Mouse (Mus musculus): ENCODE measurements around the gene Gli1. TPM values are rescaled to one million over a fixed set of nuclear protein-coding genes. Genes with fewer than 3 reads are reported as not detected.

The Gli1 gene
- total and polyA plus RNA-seq, 3 experiments: 0.10 to 0.42 TPM; not detected in 1

- in situ Hi-C loops (cut with MboI; ENCODE audit: low pct_ligation_motif_present, low pct_unique_long_range_greater_than_20kb, low sequenced_read_pairs) (no loop called here), dilution Hi-C loops (cut with MboI; ENCODE audit: extremely low pct_ligation_motif_present, extremely low pct_unique_long_range_greater_than_20kb, low sequenced_read_pairs) (no loop called here)
- Histone ChIP-seq H3K27me3 (replicated peaks) (no peaks in the 10 kb centered on the region), H3K79me2 (replicated peaks; ENCODE audit: control insufficient read depth, extremely low read depth, insufficient read depth, poor library complexity, severe bottlenecking) (peaks cover 19% of the 10 kb centered on the region), H3K36me3 (replicated peaks in 1 of 2; ENCODE audit: control insufficient read depth in 1 of 2, insufficient read depth in 1 of 2, low read length in 1 of 2) (peaks cover 30 to 32% of the 10 kb centered on the region in 2 experiments), H3K27ac (ENCODE audit: insufficient read depth, low read depth) (peak within 1 kb of the TSS; percentile 91), H3K4me2 (ENCODE audit: insufficient read depth, low read depth, poor library complexity, severe bottlenecking) (peak within 1 kb of the TSS; percentile 74), H3K4me1 (ENCODE audit: control insufficient read depth in 1 of 2, insufficient read depth in 2 of 2) (peaks cover 5 to 17% of the 10 kb centered on the region in 2 experiments), H3K4me3 (replicated peaks in 1 of 3; ENCODE audit: low read depth in 2 of 3, low read length in 2 of 3, poor library complexity in 1 of 3) (peak within 1 kb of the TSS; percentile 80 to 97 (median 83)), H3K9ac (ENCODE audit: insufficient read depth, low read depth) (peak within 1 kb of the TSS; percentile 93), H3K9me3 (replicated peaks; ENCODE audit: low read length) (no peaks in the 10 kb centered on the region)
- DNase-seq (ENCODE audit: extremely low read depth): peak; percentile 97
- TF ChIP-seq BHLHE40 (IDR thresholded peaks at IDR 0.05; ENCODE audit: low read depth, low read length) (peak; percentile 50), POLR2AphosphoS2 (IDR thresholded peaks at IDR 0.05; ENCODE audit: low read depth, low read length) (peak; percentile 49; the same call in 1 of the 2 replicates), JUN (IDR thresholded peaks at IDR 0.05; ENCODE audit: insufficient read depth, low read depth, low read length) (no peak), NELFE (IDR thresholded peaks at IDR 0.05; ENCODE audit: low read depth, low read length) (peak; percentile 69), ZKSCAN1 (IDR thresholded peaks at IDR 0.05; ENCODE audit: borderline replicate concordance, low read depth, low read length) (no peak), ELF1 (IDR thresholded peaks at IDR 0.05; ENCODE audit: low read depth, low read length) (peak; percentile 96), JUND (conservative IDR thresholded peaks at IDR 0.05; ENCODE audit: low read depth, low read length) (no peak), ZMIZ1 (IDR thresholded peaks at IDR 0.05; ENCODE audit: low read depth, low read length) (peak; percentile 84), E2F4 (IDR thresholded peaks at IDR 0.05; ENCODE audit: insufficient replicate concordance, low read depth, low read length) (no peak; the same call in 1 of the 2 replicates), ETS1 (conservative IDR thresholded peaks at IDR 0.05; ENCODE audit: low read depth, low read length) (peak; percentile 45), CHD2 (IDR thresholded peaks at IDR 0.05; ENCODE audit: low read length) (peak; percentile 12; the same call in 1 of the 2 replicates), NRF1 (IDR thresholded peaks at IDR 0.05; ENCODE audit: low read depth, low read length) (peak; percentile 47), HCFC1 (IDR thresholded peaks at IDR 0.05; ENCODE audit: low read depth, low read length) (peak; percentile 95), MAFK (IDR thresholded peaks at IDR 0.05; ENCODE audit: insufficient replicate concordance, low read length) (0 out of 2 replicates have a peak, but pooled peaks have one; percentile 56), SIN3A (IDR thresholded peaks at IDR 0.05; ENCODE audit: low read length) (peak; percentile 93), SMC3 (IDR thresholded peaks at IDR 0.05; ENCODE audit: low read depth, low read length) (no peak), RAD21 (IDR thresholded peaks at IDR 0.05; ENCODE audit: low read depth, low read length) (no peak), GABPA (IDR thresholded peaks at IDR 0.05; ENCODE audit: insufficient replicate concordance, low read depth, low read length) (peak; percentile 66; the same call in 1 of the 2 replicates), ZNF384 (IDR thresholded peaks at IDR 0.05; ENCODE audit: low read depth, low read length) (no peak), IRF4 (IDR thresholded peaks at IDR 0.05; ENCODE audit: low read depth, low read length) (peak; percentile 77), KAT2A (IDR thresholded peaks at IDR 0.05; ENCODE audit: insufficient replicate concordance, low read length) (peak; percentile 92), RCOR1 (conservative IDR thresholded peaks at IDR 0.05; ENCODE audit: low read depth, low read length) (no peak), EP300 (IDR thresholded peaks at IDR 0.05; ENCODE audit: low read length) (no peak), MYC (IDR thresholded peaks at IDR 0.05; ENCODE audit: low read depth, low read length) (peak; percentile 69; the same call in 1 of the 2 replicates), USF1 (IDR thresholded peaks at IDR 0.05; ENCODE audit: low read depth, low read length) (no peak; the same call in 1 of the 2 replicates), MAX (IDR thresholded peaks at IDR 0.05; ENCODE audit: low read length) (peak; percentile 90), MAZ (IDR thresholded peaks at IDR 0.05; ENCODE audit: low read depth, low read length) (peak; percentile 9; the same call in 1 of the 2 replicates), USF2 (conservative IDR thresholded peaks at IDR 0.05; ENCODE audit: low read depth, low read length) (no peak; the same call in 1 of the 2 replicates), TCF12 (IDR thresholded peaks at IDR 0.05; ENCODE audit: low read depth, low read length) (peak; percentile 72), POLR2A (IDR thresholded peaks at IDR 0.05; ENCODE audit: low read depth, low read length) (peak; percentile 82), PAX5 (IDR thresholded peaks at IDR 0.05; ENCODE audit: low read length) (no peak), TBP (conservative IDR thresholded peaks at IDR 0.05; ENCODE audit: low read depth, low read length) (0 out of 2 replicates have a peak, but pooled peaks have one; percentile 43), CTCF (conservative IDR thresholded peaks at IDR 0.05 in 1 of 2, IDR thresholded peaks at IDR 0.05 in 1 of 2; ENCODE audit: low read depth in 2 of 2, low read length in 2 of 2) (no peak), MEF2A (IDR thresholded peaks at IDR 0.05; ENCODE audit: borderline replicate concordance, low read depth, low read length) (peak; percentile 45; the same call in 1 of the 2 replicates), ZC3H11A (IDR thresholded peaks at IDR 0.05; ENCODE audit: low read depth, low read length) (no peak), UBTF (IDR thresholded peaks at IDR 0.05; ENCODE audit: low read depth, low read length) (no peak), CHD1 (IDR thresholded peaks at IDR 0.05; ENCODE audit: low read depth, low read length) (peak; percentile 83; the same call in 1 of the 2 replicates), MXI1 (IDR thresholded peaks at IDR 0.05; ENCODE audit: low read depth, low read length) (peak; percentile 78)
These were observed 30.1 kb downstream of the Gli1 start, which contains the start of gene Mars for GRCm38 (mm10) chr10:127311476-127312355. Gene Mars, minus strand, starts transcription at chr10:127311786.
